Mouse (Mus musculus): ENCODE results near the gene Gcn1l1.

- TF ChIP-seq POLR2AphosphoS2 (IDR thresholded peaks at IDR 0.05; ENCODE audit: low read depth, low read length) (no peak), CHD1 (IDR thresholded peaks at IDR 0.05; ENCODE audit: low read depth, low read length) (no peak), CTCF (conservative IDR thresholded peaks at IDR 0.05 in 1 of 2, IDR thresholded peaks at IDR 0.05 in 1 of 2; ENCODE audit: low read depth in 2 of 2, low read length in 2 of 2) (no peak), POLR2A (IDR thresholded peaks at IDR 0.05; ENCODE audit: low read depth, low read length) (no peak), CHD2 (IDR thresholded peaks at IDR 0.05; ENCODE audit: low read length) (no peak), KAT2A (IDR thresholded peaks at IDR 0.05; ENCODE audit: insufficient replicate concordance, low read length) (no peak), NRF1 (IDR thresholded peaks at IDR 0.05; ENCODE audit: low read depth, low read length) (no peak), GABPA (IDR thresholded peaks at IDR 0.05; ENCODE audit: insufficient replicate concordance, low read depth, low read length) (no peak), EP300 (IDR thresholded peaks at IDR 0.05; ENCODE audit: low read length) (no peak)
Measured at GRCm38 (mm10) chr5:115578922-115579321, 13.9 kb downstream of the Gcn1l1 start.
